Mouse (Mus musculus) testis, adult 2 months (tissue): Measurements from ENCODE around the gene Tpst1. TPM values are rescaled to one million over a fixed set of nuclear protein-coding genes. Genes with fewer than 3 reads are reported as not detected.

ENCODE experiments used
- H3K27ac ChIP-seq: fragments of 200-500 bp; 2 replicates; pipeline ENCODE4 v1.5.1; 2012; ENCODE audit warnings: low read depth, low read length; ENCODE audit not compliant: control insufficient read depth, insufficient read depth
- H3K27me3 ChIP-seq: fragments of 200-500 bp; 2 replicates; pipeline ENCODE4 v1.6.1; 2012; ENCODE audit warnings: mild to moderate bottlenecking, low read length, moderate library complexity; ENCODE audit not compliant: control insufficient read depth, insufficient read depth
- H3K36me3 ChIP-seq: fragments of 200-500 bp; 2 replicates; pipeline ENCODE4 v1.6.1; 2012; ENCODE audit warnings: mild to moderate bottlenecking, low read length; ENCODE audit not compliant: control insufficient read depth, insufficient read depth
- H3K4me1 ChIP-seq: fragments of 200-500 bp; 2 replicates; pipeline ENCODE4 v1.6.1; 2012; ENCODE audit warnings: low read length; ENCODE audit not compliant: control insufficient read depth, insufficient read depth
- H3K4me3 ChIP-seq: fragments of 200-500 bp; 2 replicates; pipeline ENCODE4 v1.5.1; 2012; ENCODE audit warnings: low read depth, mild to moderate bottlenecking, low read length, moderate library complexity, mixed read lengths; ENCODE audit not compliant: control insufficient read depth
- CTCF ChIP-seq: fragments of 200-500 bp; IDR thresholded peaks from 2 replicates; pipeline ENCODE4 v1.5.1; 2012; ENCODE audit warnings: low read depth, mild to moderate bottlenecking, inconsistent platforms, low read length, moderate library complexity; ENCODE audit not compliant: control insufficient read depth, insufficient read depth, insufficient replicate concordance
- POLR2A ChIP-seq: fragments of 200-500 bp; IDR thresholded peaks from 2 replicates; pipeline ENCODE4 v1.6.1; 2012; ENCODE audit warnings: low read depth, mild to moderate bottlenecking, inconsistent platforms, low read length, moderate library complexity; ENCODE audit not compliant: control insufficient read depth
- polyA plus RNA-seq: library from polyadenylated mRNA; depleted of rRNA; stranded (reverse); fragments of >200 nt; gene quantifications from 2 replicates; pipeline ENCODE4 v1.2.3, GENCODE M21; 2012

The Tpst1 gene
- polyA plus RNA-seq, 1 experiment = 59.6 TPM

GRCm38 (mm10) chr5:130081181-130081881 lies 8.2 kb downstream of the Tpst1 start:
- Histone ChIP-seq H3K27me3 (no peaks in the 10 kb centered on the region), H3K27ac (no peak overlapping the region), H3K36me3 (no peaks in the 10 kb centered on the region), H3K4me1 (peaks cover 12% of the 10 kb centered on the region), H3K4me3 (no peak overlapping the region)
- TF ChIP-seq CTCF = peak; percentile 67; the same call in 1 of the 2 replicates
- TF ChIP-seq POLR2A = no peak

GRCm38 (mm10) chr5:130082431-130082830 lies 9.3 kb downstream of the Tpst1 start:
- Histone ChIP-seq H3K4me3 (no peak overlapping the region), H3K4me1 (peaks cover 12% of the 10 kb centered on the region), H3K36me3 (no peaks in the 10 kb centered on the region), H3K27ac (no peak overlapping the region), H3K27me3 (no peaks in the 10 kb centered on the region)
- no peak for TF ChIP-seq CTCF
- no peak for TF ChIP-seq POLR2A

- no peaks in the 10 kb centered on the region for H3K36me3 ChIP-seq
- 0 out of 2 replicates have a peak overlapping the region, but pooled peaks have one; percentile 19 for H3K27ac ChIP-seq
- H3K27me3 ChIP-seq = no peaks in the 10 kb centered on the region
- H3K4me1 ChIP-seq = peaks cover 2% of the 10 kb centered on the region
- no peak for TF ChIP-seq CTCF
- TF ChIP-seq POLR2A = no peak
- H3K4me3 ChIP-seq = no peak overlapping the region
Observed at GRCm38 (mm10) chr5:130084271-130084670, 11.1 kb downstream of the Tpst1 start.

GRCm38 (mm10) chr5:130088008-130088407 lies 14.9 kb downstream of the Tpst1 start:
- TF ChIP-seq POLR2A (no peak), CTCF (no peak)
- H3K4me1 ChIP-seq = no peaks in the 10 kb centered on the region
- H3K4me3 ChIP-seq = no peak overlapping the region
- no peak overlapping the region for H3K27ac ChIP-seq
- no peaks in the 10 kb centered on the region for H3K36me3 ChIP-seq
- no peaks in the 10 kb centered on the region for H3K27me3 ChIP-seq

- H3K36me3 ChIP-seq = no peaks in the 10 kb centered on the region
Observed at GRCm38 (mm10) chr5:130088612-130089011, 15.5 kb downstream of the Tpst1 start.

GRCm38 (mm10) chr5:130089177-130089576 lies 16.1 kb downstream of the Tpst1 start:
- Histone ChIP-seq H3K36me3 (no peaks in the 10 kb centered on the region), H3K27ac (no peak overlapping the region)

More at GRCm38 (mm10) chr5:130088612-130089011, 15.5 kb downstream of the Tpst1 start:
- no peak for TF ChIP-seq CTCF
- TF ChIP-seq POLR2A = no peak
- Histone ChIP-seq H3K4me1 (no peaks in the 10 kb centered on the region), H3K27me3 (no peaks in the 10 kb centered on the region), H3K27ac (no peak overlapping the region), H3K4me3 (no peak overlapping the region)

GRCm38 (mm10) chr5:130089626-130090393 lies 16.7 kb downstream of the Tpst1 start:
- Histone ChIP-seq H3K27ac (no peak overlapping the region; the same call in 1 of the 2 replicates), H3K36me3 (no peaks in the 10 kb centered on the region), H3K4me3 (no peak overlapping the region), H3K27me3 (no peaks in the 10 kb centered on the region), H3K4me1 (no peaks in the 10 kb centered on the region)
- no peak for TF ChIP-seq POLR2A
- no peak for TF ChIP-seq CTCF

More at GRCm38 (mm10) chr5:130089177-130089576, 16.1 kb downstream of the Tpst1 start:
- H3K4me1 ChIP-seq = no peaks in the 10 kb centered on the region
- H3K4me3 ChIP-seq = no peak overlapping the region
- no peaks in the 10 kb centered on the region for H3K27me3 ChIP-seq
- no peak for TF ChIP-seq POLR2A
- no peak for TF ChIP-seq CTCF
